Mouse (Mus musculus) forebrain, postnatal 0 days (tissue): ENCODE measurements around the gene Cers6. TPM values are rescaled to one million over a fixed set of nuclear protein-coding genes. Genes with fewer than 3 reads are reported as not detected.

Experiments
- ATAC-seq: fragments of 200-750 bp; cut with Nextera tagmentation; 2 replicates; pipeline ENCODE4 v1.8.0; 2017; ENCODE audit warnings: mild to moderate bottlenecking, moderate library complexity
- DNase-seq: peaks from one replicate; pipeline ENCODE4 v3.0.0-alpha.2; 2015
- H3K27ac ChIP-seq: fragments of 300-500 bp; sonication (generic); 2 replicates; pipeline ENCODE4 v1.5.1; 2014; ENCODE audit warnings: low read depth, mild to moderate bottlenecking, antibody characterized with exemption, low read length, moderate library complexity, mixed read lengths
- H3K27me3 ChIP-seq: fragments of 300-500 bp; sonication (generic); 2 replicates; pipeline ENCODE4 v1.6.1; 2014; ENCODE audit warnings: mild to moderate bottlenecking, low read length, mixed read lengths; ENCODE audit not compliant: insufficient read depth
- H3K36me3 ChIP-seq: fragments of 300-500 bp; sonication (generic); 2 replicates; pipeline ENCODE4 v1.6.1; 2014; ENCODE audit warnings: mild to moderate bottlenecking, moderate library complexity; ENCODE audit not compliant: insufficient read depth
- H3K4me1 ChIP-seq: fragments of 300-500 bp; sonication (generic); 2 replicates; pipeline ENCODE4 v1.6.1; 2014; ENCODE audit warnings: antibody characterized with exemption; ENCODE audit not compliant: insufficient read depth
- H3K4me2 ChIP-seq: fragments of 300-500 bp; sonication (generic); 2 replicates; pipeline ENCODE4 v1.6.1; 2014; ENCODE audit warnings: low read depth, mild to moderate bottlenecking, moderate library complexity
- H3K4me3 ChIP-seq: fragments of 300-500 bp; sonication (generic); 2 replicates; pipeline ENCODE4 v1.5.1; 2014; ENCODE audit warnings: low read depth, low read length, mixed read lengths
- H3K9ac ChIP-seq: fragments of 300-500 bp; sonication (generic); 2 replicates; pipeline ENCODE4 v1.6.1; 2014; ENCODE audit warnings: mild to moderate bottlenecking
- H3K9me3 ChIP-seq: fragments of 300-500 bp; sonication (generic); 2 replicates; pipeline ENCODE4 v1.6.1; 2016; ENCODE audit warnings: low read length
- CTCF ChIP-seq: sonication (generic); IDR thresholded peaks from 2 replicates; pipeline ENCODE4 v1.5.1; 2016; ENCODE audit warnings: antibody characterized with exemption, control low read depth, low read depth
- WGBS: fragments of 180-500 bp; shearing (Covaris S2); extraction: QIAGEN DNeasy Blood & Tissue Kit; methylation state at CpG from one replicate; pipeline ENCODE4 v1.1.7; 2014; 5-methylcytosine and 5-hydroxymethylcytosine counted together
- polyA plus RNA-seq: library from polyadenylated mRNA; unstranded; fragments of >200 nt; fragmentation: Nextera tagmentation; extraction: Ambion mirVana; gene quantifications from 2 replicates; pipeline ENCODE4 v1.2.1, GENCODE M21; 2015
- total RNA-seq: library from RNA; depleted of rRNA; stranded (reverse); fragments of >200 nt; gene quantifications from 2 replicates; pipeline ENCODE4 v1.2.3, GENCODE M21; 2014; rRNA removed

Cers6 gene
- total and polyA plus RNA-seq, 2 experiments from 2014 or later = 26.7 to 81.7 TPM

GRCm38 (mm10) chr2:69155861-69156260 lies 294.6 kb downstream of the Cers6 start:
- no peak for DNase-seq
- Histone ChIP-seq H3K36me3 (no peaks in the 10 kb centered on the region), H3K4me1 (no peaks in the 10 kb centered on the region), H3K4me3 (no peak overlapping the region), H3K27ac (no peak overlapping the region), H3K9me3 (no peaks in the 10 kb centered on the region), H3K4me2 (no peak overlapping the region), H3K9ac (no peak overlapping the region), H3K27me3 (no peaks in the 10 kb centered on the region)
- WGBS = 72% methylated on average over 3 of the region's 3 CpGs
- no peak for ATAC-seq
- TF ChIP-seq CTCF = no peak

GRCm38 (mm10) chr2:69156283-69156682 lies 295.0 kb downstream of the Cers6 start:
- H3K27ac ChIP-seq = no peak overlapping the region
- DNase-seq (no peak), ATAC-seq (no peak)
- no peak overlapping the region for H3K4me2 ChIP-seq
- no peak for TF ChIP-seq CTCF
- no peak overlapping the region for H3K9ac ChIP-seq
- no peak overlapping the region for H3K4me3 ChIP-seq
- no peaks in the 10 kb centered on the region for H3K9me3 ChIP-seq
- no peaks in the 10 kb centered on the region for H3K4me1 ChIP-seq
- no peaks in the 10 kb centered on the region for H3K27me3 ChIP-seq
- H3K36me3 ChIP-seq = no peaks in the 10 kb centered on the region
- WGBS = 62% methylated on average over 7 of the region's 7 CpGs

GRCm38 (mm10) chr2:69158907-69159306 lies 297.7 kb downstream of the Cers6 start:
- Histone ChIP-seq H3K4me1 (no peaks in the 10 kb centered on the region), H3K4me3 (no peak overlapping the region), H3K9ac (no peak overlapping the region), H3K27me3 (no peaks in the 10 kb centered on the region), H3K36me3 (no peaks in the 10 kb centered on the region), H3K27ac (no peak overlapping the region), H3K9me3 (no peaks in the 10 kb centered on the region), H3K4me2 (no peak overlapping the region)
- no peak for TF ChIP-seq CTCF
- ATAC-seq (no peak), DNase-seq (no peak)

Other genes starting within 250 kb of the Cers6 start
- gene 4932414N04Rik, start 205.0 kb upstream of the Cers6 start, total RNA-seq = not detected in 2 replicates
- gene 4932414N04Rik, start 205.0 kb upstream of the Cers6 start, polyA plus RNA-seq = not detected in 2 replicates